Mouse (Mus musculus): ENCODE measurements around the gene Thap4.
"Not testable (repeated sequence)": the region's sequence is repeated elsewhere in the genome, so short reads cannot be mapped to it uniquely, and the experiment has no call there.

The Thap4 gene

DNA sequence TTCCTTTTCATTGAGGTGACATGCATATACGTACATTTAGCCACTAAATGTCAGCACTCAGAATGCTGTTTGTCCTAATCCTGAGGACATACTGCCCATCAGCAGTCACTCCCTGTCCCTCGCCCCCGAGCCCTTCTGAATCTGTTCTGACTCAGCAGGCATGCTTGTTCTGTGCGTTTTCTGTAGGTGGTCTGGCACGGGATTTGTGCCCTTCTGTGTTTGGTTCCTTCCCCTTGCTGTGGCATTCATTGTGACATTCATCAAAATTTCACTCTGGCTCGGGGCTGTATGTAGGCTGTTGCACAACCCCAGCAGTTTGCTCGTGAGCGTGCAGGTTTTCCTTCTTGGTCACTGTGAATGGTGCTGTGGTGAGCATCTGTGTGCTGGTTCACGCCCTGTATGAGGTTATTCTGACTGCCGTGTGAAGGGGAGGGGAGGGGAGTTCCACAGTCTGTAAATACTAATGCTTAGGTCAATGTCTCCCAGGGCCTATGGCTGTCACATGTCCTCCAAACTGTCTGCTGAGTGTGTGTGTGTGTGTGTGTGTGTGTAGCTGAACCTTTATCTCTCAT, 62.8 kb downstream of the Thap4 start:
- no peak for DNase-seq (ENCODE audit: low read depth, low spot score)

DNA sequence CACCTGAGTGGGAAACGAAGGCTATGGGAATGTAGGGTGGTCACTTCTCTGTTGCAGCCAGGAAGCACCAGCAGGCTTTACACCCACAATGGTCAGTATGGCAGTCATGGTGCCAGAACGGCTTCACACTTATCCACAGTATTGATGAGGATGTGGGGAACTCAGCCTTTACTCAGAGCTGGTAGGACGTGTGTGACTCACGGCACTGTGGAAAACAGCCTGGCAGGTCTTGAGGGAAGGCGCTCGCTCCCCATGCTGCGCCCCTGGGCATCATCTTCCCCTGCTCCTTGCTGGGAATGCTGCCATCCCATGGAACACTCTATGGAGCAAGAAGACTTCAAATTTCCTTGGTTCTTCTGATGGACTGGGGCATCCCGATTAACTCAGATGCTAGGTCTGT, 63.6 kb downstream of the Thap4 start:
- DNase-seq (ENCODE audit: low read depth, low spot score): no peak

DNA sequence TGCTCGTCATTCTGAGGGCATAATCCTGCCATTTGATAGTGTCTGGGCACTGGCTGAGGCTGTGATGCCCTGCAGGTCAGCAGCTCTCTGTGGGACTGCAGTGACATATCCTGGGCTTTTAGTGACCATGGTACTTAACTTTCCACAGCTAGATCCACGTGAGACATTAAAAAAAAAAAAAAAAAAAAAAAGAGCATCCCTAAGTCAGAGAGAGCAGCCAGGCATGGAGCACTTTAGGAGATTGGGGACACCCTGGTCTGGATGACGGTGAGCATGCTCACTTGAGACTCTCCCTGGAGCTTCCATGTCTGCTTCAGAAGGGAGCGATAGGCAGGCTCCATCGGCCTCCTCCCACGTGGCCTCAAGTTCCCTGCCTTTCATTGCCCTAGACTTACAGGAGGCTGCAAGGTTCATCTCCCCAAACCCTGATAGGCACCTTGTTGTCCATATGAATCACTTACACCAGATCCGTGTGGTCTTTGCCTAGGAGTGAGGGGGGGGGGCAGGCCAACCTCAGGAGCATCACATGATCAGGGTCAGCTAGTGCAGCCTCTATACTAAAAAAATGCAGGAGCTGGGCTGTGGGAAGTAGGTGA, 64.7 kb downstream of the Thap4 start:
- no peak for DNase-seq (ENCODE audit: low read depth, low spot score)

DNA sequence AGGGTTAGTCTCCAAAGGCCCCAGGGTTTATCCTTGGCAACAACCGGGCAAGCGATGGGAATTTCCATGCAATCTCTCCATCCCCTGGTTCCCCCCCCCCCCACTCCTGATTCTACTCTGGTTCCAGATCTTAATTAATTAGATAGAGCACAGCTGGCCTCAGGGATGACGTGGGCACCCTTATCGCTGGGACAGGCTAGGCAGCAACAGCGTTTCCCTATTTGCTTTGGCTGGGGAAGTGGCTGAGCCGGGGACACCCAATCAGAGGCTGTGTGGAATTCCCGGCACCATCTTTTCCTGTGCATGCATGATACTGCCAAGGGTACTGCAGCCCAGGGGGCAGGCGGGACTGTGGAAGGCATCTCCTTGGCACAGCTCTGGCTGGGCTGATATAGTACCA, 66.5 kb downstream of the Thap4 start:
- DNase-seq (ENCODE audit: low read depth, low spot score): no peak

DNA sequence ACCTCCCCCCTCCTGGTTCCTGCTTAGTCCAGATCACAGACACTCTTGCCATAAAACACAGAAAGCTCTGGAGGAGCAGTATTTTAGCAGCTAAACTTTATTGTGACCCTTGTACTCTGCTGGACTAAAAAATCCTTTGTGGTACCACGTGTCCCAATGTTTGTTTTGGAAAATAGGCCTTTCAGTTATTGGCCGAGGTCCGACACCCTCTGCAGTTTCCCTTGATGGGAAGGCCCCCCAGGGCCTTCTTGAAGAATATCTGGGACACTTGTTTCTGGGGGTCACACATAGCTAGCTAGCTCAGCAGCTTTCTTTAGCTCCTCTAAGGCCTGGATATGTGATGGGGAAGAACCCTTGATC, 67.7 kb downstream of the Thap4 start:
- no peak for DNase-seq (ENCODE audit: low read depth, low spot score)

DNA sequence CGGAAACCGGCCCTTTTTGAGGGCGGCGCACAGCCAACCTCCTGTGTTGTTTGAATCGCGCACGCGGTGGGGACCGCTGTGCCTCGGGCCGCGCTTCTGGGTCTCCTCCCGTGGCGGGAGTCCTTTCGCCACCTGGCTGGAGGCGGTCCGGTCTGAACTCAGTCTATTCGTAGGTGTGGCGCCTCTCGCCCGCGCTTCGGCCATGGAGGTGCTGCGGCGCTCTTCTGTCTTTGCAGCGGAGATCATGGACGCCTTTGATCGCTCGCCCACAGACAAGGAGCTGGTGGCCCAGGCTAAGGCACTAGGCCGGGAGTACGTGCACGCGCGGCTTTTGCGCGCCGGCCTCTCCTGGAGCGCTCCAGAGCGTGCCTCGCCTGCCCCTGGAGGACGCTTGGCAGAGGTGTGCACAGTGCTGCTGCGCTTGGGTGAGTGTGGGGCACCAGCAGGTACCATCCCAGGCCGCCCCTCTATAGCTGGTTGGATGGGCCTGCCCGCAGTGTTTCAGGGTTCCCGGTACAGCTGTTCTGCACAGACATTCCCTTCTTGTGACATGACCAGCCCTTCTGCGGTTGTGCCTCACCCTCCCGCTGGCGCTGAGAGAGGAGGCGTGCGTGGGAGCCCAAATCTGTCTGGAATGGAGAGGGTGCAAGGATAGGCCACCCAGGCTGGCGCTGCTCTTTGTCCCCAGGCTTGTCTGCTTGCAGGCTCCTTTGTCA, 68.3 kb downstream of the Thap4 start:
- DNase-seq (ENCODE audit: low read depth, low spot score): no peak

DNA sequence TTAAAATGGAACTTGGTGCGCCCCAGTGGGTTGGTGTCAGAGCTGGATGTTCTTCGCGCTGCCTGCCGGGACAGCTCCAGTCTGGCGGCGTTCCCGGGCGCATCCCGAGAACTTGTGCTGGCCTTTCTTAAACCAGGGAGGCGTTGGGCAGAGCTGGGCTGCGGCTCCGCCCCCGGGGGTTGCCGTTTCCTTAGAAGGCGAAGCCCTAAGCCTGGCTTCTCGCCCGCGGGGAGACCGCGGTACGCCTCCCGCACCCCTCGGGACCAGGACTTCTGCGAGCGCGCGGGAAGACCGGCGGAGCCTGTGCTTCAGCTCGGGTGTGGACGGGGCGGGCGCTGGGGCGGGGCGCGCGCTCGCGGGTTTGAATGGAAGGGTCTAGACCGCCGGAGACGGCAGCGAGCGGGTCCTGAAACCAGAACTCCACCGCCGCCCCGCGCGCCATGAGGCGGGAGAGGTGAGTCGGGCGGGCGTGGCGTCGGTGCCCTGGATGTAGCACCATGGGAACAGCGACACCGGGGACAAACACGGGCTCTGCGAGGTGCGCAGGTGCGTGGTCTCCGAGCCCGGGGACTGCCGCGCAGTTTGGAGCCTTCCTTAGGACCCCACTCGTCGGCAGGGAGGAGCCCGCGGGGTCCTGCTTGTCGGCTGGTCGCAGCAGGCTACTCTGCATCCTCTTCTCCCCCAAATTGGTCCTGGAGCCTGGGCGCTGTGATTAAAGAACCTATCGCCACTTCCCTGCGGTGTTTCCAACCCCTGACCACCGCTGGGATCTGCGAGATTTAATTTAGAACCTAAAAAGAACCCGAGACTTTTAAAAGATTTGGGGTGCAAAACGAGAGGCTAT, 69.0 kb downstream of the Thap4 start, which contains the start of gene Bok:
Gene Bok, plus strand, starts transcription at position 260 of the 844 bp plus-strand sequence.
- no peak for DNase-seq (ENCODE audit: low read depth, low spot score)

DNA sequence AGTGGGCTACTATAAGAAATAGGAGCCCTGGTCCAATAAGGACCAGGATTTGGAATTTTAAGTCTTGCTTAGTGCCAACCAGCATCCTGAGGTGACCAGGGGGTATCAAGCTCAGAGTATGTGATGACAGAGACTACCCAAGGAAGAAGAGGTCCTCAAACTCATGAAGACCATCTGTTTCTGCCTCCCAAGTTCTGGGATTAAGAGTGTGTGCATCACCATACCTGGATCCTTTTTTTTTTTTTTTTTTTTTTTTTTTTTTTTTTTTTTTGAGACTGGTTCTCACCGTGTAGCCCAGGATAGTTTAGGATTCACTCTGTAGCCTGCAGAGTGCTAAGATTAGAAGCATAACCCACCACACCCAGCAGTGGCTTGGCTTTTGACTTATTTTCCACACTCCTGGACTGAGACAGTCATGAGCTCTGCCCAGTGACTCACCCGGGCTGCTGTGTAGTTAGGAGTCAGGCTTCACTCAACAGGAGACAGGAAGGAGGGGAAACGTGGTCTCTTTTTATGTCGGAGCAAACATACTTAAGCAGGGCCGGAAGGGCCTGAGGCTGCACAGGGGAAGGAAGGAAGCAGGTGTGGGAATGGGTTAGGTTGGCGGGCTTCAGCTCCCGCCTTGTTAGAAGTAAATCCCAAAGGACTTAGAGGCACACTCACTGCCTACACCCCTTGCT, 74.6 kb downstream of the Thap4 start:
- DNase-seq (ENCODE audit: low read depth, low spot score): no peak

DNA sequence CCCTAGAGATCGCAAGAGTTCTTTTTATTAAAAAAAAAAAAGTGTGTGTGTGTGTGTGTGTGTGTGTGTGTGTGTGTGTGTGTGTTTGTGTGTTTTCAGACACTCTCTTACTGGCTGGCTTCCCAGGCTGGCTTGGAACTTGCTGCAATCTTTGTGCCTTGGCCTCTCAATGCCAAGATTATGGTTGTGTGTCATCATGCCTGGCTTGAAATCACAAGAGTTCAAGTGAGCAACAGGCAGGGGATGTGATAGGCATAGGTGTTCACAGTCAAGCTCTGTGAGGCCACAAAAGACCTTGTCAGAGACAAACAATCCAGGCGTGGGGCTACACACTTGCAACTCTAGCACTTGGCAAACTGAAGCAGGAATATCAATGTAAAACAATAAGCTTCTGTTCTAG, 76.3 kb downstream of the Thap4 start:
- no peak for DNase-seq (ENCODE audit: low read depth, low spot score)

DNA sequence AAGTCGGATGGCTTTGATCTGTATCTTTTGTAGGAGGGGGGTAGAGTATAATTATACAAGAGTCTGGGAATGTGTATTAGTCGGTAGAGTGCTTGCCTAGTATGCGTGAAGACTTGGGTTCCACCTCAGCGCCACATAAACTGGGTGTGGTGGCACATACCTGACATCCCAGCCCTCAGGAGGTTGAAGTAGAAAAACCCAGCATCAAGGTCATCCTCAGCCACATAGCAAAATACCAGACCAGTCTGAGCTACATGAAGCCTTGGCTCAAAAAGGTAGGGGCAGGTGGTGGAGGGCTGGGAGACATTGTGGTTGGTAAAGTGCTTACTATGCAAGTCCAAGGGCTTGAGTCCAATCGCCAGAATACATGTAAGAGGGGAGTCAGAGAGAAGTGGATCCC, 82.0 kb downstream of the Thap4 start:
- no peak for DNase-seq (ENCODE audit: low read depth, low spot score)

DNA sequence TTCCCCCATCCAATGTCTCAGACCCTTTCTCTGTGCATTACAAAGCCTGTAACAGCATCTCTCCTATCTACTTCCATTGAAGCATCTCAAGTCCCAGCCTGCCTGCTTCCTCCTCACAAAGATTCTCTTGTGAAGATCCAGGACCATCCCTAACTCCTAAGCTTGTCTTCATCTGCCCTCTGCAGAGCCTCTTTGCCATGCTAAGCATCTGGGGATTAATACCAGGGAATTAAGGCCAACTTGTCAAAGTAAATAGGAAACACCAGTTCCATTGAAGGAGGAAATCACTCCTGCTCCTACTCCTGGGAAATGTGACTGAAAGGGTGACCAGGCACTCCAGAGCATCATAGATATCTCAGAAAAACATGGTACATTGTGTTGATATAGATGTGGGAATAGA, 84.7 kb downstream of the Thap4 start:
- DNase-seq (ENCODE audit: low read depth, low spot score): no peak

DNA sequence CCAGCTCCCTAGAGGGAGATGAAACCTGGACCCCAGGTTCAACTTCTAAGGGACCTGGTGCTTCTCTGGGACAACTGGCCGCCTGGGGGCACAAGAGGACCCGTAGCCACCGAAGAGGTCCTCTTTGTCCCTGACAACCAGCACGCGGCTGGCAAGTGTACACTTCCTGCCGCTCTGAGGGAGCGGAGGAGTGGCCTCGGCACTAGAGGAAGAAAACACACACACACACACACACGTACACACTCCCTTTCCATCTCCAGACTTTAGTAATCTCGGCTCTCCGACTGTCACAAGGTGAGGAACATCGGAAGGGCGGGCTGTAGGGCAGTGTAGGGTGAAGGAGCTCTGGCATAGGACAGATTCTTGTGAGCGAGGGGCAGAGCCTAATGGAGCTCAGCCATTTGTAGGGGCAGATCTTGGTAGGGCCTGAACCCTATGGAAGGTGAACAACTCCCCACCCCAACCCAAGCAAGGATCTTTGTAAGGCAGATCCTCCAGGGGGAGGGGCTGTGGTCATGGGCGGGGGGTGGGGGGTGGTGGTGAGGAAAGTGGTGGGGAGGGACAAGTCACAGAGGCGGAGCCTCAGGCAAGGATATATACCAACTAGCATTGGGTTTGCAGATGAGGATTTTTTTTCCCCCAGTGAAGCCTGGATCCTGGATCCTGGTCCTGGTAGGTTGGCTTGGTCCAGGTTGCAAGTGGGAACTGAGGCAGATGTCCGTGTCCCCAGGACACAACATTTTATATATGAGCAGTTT, 85.7 kb downstream of the Thap4 start:
- DNase-seq (ENCODE audit: low read depth, low spot score): peak; percentile 77

DNA sequence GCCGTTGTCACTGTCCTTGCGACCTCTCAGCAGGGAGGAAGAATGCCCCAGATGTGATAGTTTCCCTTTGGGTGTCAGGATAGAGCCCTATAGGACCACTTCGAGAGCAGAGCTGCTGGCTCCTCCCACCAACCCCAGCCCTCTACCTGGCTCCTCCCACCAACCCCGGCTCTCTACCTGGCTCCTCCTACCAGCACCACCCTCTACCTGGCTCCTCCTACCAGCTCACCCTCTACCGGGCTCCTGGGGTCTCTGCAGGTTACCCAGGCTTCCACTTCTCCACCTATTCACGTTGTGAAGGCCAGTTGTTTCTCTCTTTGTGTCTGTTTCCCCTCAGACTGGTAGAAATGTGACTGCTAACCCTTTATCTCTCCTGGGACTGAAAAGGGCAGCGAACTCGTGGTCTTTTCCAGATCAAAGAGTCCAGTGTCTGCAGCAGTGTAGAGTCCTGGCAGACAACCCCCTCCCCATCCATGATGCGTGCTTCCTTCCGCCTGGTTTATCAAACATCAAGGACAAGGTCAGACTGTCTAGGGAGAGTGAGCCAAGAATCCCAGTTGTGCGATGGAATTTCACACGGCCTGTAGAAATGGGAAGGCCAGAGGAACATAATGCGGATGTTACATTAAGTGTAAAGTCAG, 86.8 kb downstream of the Thap4 start:
- peak; percentile 49 for DNase-seq (ENCODE audit: low read depth, low spot score)

DNA sequence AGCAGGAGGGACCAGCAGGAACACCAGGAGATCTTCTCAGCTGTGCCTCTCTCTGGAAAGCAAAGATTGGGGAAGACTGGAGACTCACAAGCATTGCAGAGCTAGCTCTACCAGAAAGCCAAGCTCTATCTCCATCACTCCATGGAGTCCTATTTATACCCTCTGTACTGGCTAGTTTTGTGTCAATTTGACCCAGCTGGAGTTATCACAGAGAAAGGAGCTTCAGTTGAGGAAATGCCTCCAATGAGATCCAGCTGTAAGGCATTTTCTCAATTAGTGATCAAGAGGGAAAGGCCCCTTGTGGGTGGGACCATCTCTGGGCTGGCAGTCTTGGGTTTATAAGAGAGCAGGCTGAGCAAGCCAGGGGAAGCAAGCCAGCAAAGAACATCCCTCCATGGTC, 96.1 kb downstream of the Thap4 start, which contains the start of gene Stk25:
Gene Stk25, minus strand, starts transcription at position 101 of the 400 bp plus-strand sequence.
- DNase-seq (ENCODE audit: low read depth, low spot score): not testable (repeated sequence)

DNA sequence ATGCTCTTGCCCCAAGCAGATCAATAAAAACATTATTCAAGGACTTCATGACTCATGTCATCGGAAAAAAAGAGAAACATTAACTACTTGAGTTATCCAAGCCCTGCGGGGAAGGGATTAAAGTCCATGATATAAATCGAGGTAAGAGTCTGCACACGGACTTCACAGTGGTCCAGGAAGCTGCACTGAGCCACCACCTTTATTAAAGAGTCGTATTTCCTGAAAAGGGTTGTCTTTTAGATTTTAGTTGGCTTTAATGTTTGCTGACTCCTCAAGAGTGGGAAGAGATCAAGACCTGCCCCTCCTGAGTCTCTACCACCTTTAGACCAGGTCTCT, 97.7 kb downstream of the Thap4 start:
- no peak for DNase-seq (ENCODE audit: low read depth, low spot score)

DNA sequence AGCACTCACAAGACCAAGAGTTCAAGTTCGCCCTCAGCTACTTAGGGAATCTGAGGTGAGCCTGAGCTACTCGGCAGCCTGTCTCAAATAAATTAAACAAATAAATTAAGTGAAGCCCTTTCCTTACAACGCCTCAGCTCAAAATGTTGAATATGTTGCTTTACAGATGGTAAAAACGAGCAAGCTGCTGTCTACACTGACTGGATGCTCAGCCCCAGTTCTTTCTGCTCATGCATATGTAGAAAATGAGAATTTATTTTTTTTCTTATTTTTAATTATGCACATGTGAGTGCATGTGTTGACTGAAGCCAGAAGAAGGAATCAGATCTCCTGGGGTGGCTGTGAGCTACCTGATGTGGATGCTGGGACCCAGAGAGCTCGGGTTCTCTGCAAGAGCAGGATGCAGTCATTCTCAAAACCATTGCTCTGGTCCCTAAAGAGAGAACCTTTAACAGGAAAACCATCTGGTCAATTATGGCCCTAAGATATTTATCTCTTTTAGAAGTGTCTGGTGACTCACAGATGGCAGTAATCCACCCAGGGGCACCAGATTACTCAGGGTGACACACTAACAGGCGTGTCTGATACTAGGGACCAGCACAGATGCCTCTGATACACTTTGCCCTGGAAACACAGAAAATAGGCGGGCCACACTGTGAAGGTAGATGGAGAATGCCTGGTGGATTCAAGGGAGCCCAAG, 98.2 kb downstream of the Thap4 start:
- DNase-seq (ENCODE audit: low read depth, low spot score): no peak

DNA sequence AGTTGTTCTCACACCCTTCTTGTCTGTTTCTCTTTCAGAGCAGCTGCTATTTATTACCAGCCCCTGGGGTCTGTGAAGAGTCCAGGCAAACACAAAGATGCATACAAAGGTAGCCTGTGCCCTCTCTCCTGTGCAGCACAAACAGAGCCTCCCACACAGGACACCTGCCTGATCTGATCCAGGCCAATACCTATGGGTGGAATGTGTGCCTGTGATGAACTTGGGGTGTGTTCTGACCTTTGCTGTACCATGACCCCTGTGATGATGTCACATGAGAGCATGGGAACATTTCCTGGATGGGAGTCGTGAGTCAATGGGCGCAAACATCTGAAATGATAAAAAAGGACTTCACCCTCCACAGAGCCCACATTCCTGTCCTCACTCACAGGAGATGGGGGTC, 99.9 kb downstream of the Thap4 start:
- DNase-seq (ENCODE audit: low read depth, low spot score): no peak

DNA sequence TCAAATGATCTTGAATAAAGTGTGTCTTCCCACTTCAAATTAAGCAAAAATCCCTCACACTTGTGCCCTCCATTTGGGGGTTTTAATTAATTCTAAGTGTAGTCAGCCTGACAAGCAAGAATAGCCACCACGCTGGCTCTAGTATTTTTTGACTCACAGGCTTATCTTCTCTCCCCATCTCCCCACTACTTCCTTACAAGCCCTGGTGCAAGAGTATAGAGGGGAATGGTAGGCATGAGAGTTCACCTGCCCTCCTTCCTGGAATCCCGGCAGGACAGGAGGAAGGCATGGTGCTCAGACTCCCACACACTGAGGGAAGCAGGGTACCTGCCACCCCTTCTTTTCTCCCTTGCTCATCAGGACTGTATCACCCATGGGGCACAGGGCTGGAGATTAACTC, 100.4 kb downstream of the Thap4 start:
- no peak for DNase-seq (ENCODE audit: low read depth, low spot score)

All from CD4-positive helper T cell, adult 2 months (primary cell).